Mouse (Mus musculus) ES-E14 (cell line): ENCODE results near the gene Kif5c. TPM values are rescaled to one million over a fixed set of nuclear protein-coding genes. Genes with fewer than 3 reads are reported as not detected.

Experiments used
- DNase-seq: peaks from one replicate; pipeline ENCODE4 v3.0.0-alpha.2; 2013; ENCODE audit warnings: low read depth, low spot score
- H3K27ac ChIP-seq: 2 replicates; pipeline ENCODE4 v1.5.1; 2012; ENCODE audit warnings: low read depth, mild to moderate bottlenecking, low read length, moderate library complexity, mixed read lengths; ENCODE audit not compliant: poor library complexity, insufficient read depth, severe bottlenecking
- H3K36me3 ChIP-seq: 2 replicates; pipeline ENCODE4 v1.6.1; 2012; ENCODE audit warnings: mild to moderate bottlenecking, low read length, moderate library complexity, mixed read lengths; ENCODE audit not compliant: control insufficient read depth, poor library complexity, insufficient read depth, severe bottlenecking
- H3K4me1 ChIP-seq, 2 experiments: fragments of 150-350 bp in 1 of 2; sonication (generic) in 1 of 2; 2 replicates each; pipeline ENCODE4 v1.6.1; 2012; ENCODE audit warnings: low read length in 2 of 2, mild to moderate bottlenecking in 1 of 2, mixed read lengths in 1 of 2; ENCODE audit not compliant: control insufficient read depth in 2 of 2, insufficient read depth in 2 of 2, poor library complexity in 1 of 2
- H3K4me3 ChIP-seq, 2 experiments: fragments of 150-350 bp in 1 of 2; sonication (generic) in 1 of 2; 2 replicates each; pipeline ENCODE4 v1.5.1; 2012; ENCODE audit warnings: low read length in 2 of 2, low read depth in 1 of 2, mild to moderate bottlenecking in 1 of 2, mixed read lengths in 1 of 2; ENCODE audit not compliant: insufficient read depth in 1 of 2, poor library complexity in 1 of 2, severe bottlenecking in 1 of 2
- H3K9ac ChIP-seq: 2 replicates; pipeline ENCODE4 v1.6.1; 2012; ENCODE audit warnings: low read depth, mild to moderate bottlenecking, low read length, mixed read lengths; ENCODE audit not compliant: poor library complexity, insufficient read depth, severe bottlenecking
- H3K9me3 ChIP-seq: fragments of 150-350 bp; sonication (generic); 2 replicates; pipeline ENCODE4 v1.6.1; 2012; ENCODE audit warnings: low read depth, mild to moderate bottlenecking, low read length; ENCODE audit not compliant: control insufficient read depth, insufficient read depth
- CHD2 ChIP-seq: IDR thresholded peaks from 2 replicates; pipeline ENCODE4 v1.6.1; 2014; ENCODE audit warnings: mild to moderate bottlenecking, low read depth, low read length, inconsistent platforms
- HCFC1 ChIP-seq: IDR thresholded peaks from 2 replicates; pipeline ENCODE4 v1.6.1; 2012; ENCODE audit warnings: low read length, inconsistent platforms, borderline replicate concordance; ENCODE audit not compliant: insufficient read depth
- MAFK ChIP-seq: IDR thresholded peaks from 2 replicates; pipeline ENCODE4 v1.6.1; 2014; ENCODE audit warnings: mild to moderate bottlenecking, low read depth, low read length, inconsistent platforms; ENCODE audit not compliant: insufficient read depth
- ZC3H11A ChIP-seq: IDR thresholded peaks from 2 replicates; pipeline ENCODE4 v1.6.1; 2012; ENCODE audit warnings: low read depth, mild to moderate bottlenecking, inconsistent platforms, low read length, borderline replicate concordance
- ZNF384 ChIP-seq: IDR thresholded peaks from 2 replicates; pipeline ENCODE4 v1.6.1; 2012; ENCODE audit warnings: low read depth, low read length, inconsistent platforms
- in situ Hi-C, 2 experiments: fragments of 600-800 bp; cut with MboI; formaldehyde crosslinking; loops; one replicate each; pipeline ENCODE4 v1.15.1; 2025; ENCODE audit warnings: low sequenced_read_pairs in 2 of 2, inconsistent platforms in 1 of 2; ENCODE audit not compliant: unreplicated experiment in 2 of 2
- total RNA-seq: library from RNA; depleted of rRNA; stranded (reverse); fragments of 300-350 nt; gene quantifications from 2 replicates; pipeline ENCODE4 v1.2.3, GENCODE M21; 2012; rRNA removed

Kif5c gene
- total RNA-seq, 1 experiment = 34.2 TPM

DNA sequence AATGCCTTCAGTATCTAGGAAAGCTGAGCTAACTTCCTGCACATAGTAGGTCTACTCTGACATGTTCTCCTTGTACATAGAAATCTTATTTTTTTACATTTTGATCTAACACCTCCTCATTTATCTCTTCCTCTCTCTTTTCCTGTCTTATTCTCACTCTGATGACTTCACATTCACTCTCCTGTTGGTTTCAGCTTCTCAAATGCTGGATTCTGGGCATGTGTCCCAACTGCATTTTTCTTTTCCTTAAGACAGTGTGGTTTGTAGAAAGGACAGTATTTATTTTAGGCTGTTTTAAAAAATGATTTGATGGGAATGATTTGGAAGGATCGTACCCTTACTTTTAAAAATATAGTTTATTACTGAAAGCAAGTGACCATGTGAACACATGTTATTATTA, 203.2 kb downstream of the Kif5c start:
- no peak for DNase-seq
- no peaks in the 10 kb centered on the region for H3K4me1 ChIP-seq
- no peak overlapping the region for H3K27ac ChIP-seq
- no peaks in the 10 kb centered on the region for H3K36me3 ChIP-seq
- H3K9me3 ChIP-seq = no peaks in the 10 kb centered on the region
- no peak overlapping the region for H3K4me3 ChIP-seq
- no peak overlapping the region for H3K9ac ChIP-seq
- TF ChIP-seq MAFK (no peak), ZC3H11A (no peak), ZNF384 (no peak), CHD2 (no peak), HCFC1 (no peak)
- in situ Hi-C loops = no loop called here

Other genes with a start within 250 kb of the Kif5c start
- 27.5 and 27.6 TPM in 2 replicates for gene Epc2, start 167.8 kb upstream of the Kif5c start, total RNA-seq
- gene Lypd6b, start 168.4 kb downstream of the Kif5c start, total RNA-seq = 0.18 and 0.48 TPM in 2 replicates